Mouse (Mus musculus) lung, adult 18-20 months (tissue): ENCODE measurements around the gene Pik3cd.
"Not testable (repeated sequence)": the region's sequence is repeated elsewhere in the genome, so short reads cannot be mapped to it uniquely, and the experiment has no call there.

ENCODE experiments used
- DNase-seq, 2 experiments: peaks; one replicate each; pipeline ENCODE4 v3.0.0; 2022; ENCODE audit warnings: mixed read lengths in 2 of 2

Gene Pik3cd

DNA sequence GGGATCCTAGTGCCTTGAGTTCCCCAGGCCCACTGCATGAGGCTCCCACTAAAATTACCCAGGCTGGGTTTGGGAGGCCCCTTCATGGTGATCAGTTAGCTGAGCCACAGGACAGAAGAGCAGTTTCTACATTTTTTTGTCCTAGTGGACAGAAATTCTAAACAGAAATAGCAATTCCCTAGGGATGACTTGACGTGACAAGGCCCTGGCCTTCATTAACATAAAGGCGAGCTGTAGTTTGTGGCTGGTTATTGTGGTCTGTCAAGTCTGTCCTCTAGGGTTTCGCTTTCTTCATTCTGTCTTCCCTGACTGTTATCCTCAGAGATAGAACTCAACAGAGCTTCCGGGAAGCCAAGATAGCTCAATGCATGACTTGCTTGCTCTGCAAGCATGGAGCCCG lies 60.4 kb downstream of the Pik3cd start:
- no peak for DNase-seq

DNA sequence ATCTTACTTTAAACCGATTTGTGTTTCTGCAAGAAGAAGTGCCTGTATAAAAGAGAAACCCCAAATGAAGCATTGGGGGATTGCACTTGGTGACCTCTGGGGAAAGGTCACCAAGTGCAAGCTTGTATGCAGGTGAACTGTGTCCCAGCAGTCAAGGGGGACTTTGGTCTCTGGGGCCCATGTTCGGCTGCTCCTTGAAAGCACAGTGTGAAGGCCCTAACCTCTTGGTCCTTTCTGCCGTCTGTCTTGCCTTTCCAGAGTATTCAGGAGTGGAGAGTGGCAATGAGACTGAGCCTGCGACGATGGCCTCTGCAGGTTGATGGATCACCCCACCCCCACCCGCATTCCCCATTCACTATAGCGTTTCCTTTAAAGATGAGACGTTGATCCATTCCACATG lies 61.0 kb downstream of the Pik3cd start:
- DNase-seq: no peak

DNA sequence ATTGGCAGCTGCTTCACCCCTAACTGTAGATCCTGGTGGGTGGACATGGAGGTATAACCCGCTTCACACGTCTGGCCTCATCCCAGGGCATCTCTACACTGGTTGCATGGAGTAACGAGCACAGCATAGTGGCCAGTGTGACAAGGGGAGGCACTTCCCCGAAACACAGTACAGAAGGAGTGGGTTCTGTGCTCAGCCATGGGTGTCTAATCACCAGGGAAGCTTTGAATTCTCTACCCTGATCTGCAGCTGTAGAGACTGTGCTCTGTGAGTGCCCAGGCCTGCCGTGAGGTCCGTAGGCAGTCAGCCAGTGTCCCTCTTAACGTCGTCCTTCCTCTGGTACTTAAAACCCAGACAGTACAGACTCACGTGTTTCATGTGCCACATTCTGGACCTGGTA lies 61.5 kb downstream of the Pik3cd start:
- no peak for DNase-seq

DNA sequence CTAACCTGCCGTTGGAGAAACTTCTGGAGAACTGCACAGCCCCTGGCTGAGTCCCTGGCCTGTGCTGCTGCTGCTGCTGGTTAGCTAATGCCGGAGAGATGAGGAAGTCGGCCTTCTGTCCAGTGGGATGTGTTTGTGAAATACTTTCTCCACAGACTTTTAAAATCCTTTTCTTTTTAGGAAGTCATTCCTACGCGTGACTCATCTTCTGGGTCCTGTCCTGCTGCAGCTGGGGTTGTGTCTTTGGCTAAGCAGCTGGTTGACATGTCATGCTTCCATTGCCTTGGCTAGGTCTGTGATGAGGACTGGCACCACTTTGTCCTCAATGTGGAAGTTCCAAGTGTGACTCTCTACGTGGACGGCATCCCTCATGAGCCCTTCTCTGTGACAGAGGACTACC lies 64.4 kb downstream of the Pik3cd start:
- DNase-seq: no peak

DNA sequence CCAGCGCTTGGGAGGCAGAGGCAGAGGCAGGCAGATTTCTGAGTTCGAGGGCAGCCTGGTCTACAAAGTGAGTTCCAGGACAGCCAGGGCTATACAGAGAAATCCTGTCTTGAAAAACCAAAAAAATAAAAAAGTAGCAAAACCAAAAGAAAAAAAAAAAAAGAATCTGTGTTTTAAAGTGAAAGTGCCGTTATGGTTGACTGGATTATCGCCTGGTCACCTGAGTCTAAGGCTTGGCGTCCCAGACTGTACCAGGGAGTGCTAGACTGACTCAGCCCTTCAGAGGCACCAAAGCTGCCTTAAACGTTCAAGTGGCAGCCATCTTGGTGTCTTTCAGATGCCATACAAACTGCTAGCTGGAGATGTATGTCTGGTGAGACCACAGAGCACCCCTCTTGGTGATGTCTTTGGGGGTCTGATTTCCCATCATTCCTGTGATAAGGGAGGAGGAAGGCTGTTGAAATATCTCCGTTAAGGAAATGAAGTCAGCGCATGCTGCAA lies 66.4 kb downstream of the Pik3cd start:
- no peak for DNase-seq

DNA sequence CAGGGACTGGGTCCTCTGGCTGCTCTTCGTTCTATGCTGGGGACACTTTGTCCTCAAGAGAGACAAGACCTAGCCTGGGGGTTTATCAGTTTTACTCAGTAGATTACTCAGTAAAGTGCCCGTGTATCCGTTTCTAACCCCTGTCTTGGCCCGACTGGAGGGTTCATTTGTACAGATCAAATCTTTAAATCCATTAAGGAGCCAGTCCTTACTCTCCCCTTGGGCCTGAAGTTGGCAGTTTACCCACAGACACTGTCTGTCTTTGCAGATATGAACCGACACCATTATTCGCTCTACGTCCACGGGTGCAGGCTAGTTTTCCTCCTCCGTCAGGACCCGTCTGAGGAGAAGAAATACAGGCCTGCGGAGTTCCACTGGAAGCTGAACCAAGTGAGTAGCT lies 67.4 kb downstream of the Pik3cd start:
- DNase-seq: no peak

DNA sequence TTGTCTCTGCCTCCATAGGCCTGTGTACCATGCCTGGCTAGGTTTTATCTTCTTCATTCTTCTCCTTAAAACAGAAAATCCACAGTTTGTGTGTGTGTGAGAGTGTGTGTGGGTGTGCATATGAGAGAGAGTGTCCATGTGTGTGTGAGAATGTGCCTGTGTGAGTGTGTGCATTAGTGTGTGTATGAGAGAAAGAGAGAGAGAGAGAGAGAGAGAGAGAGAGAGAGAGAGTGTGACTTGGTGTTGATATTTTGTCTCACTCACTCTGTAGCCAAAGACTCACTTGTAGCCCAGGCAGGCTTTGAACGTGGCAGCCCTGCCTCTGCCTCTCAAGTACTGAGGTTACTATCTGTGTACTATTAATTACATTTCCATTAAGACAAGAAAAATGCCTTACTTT lies 68.2 kb downstream of the Pik3cd start:
- DNase-seq: no peak

DNA sequence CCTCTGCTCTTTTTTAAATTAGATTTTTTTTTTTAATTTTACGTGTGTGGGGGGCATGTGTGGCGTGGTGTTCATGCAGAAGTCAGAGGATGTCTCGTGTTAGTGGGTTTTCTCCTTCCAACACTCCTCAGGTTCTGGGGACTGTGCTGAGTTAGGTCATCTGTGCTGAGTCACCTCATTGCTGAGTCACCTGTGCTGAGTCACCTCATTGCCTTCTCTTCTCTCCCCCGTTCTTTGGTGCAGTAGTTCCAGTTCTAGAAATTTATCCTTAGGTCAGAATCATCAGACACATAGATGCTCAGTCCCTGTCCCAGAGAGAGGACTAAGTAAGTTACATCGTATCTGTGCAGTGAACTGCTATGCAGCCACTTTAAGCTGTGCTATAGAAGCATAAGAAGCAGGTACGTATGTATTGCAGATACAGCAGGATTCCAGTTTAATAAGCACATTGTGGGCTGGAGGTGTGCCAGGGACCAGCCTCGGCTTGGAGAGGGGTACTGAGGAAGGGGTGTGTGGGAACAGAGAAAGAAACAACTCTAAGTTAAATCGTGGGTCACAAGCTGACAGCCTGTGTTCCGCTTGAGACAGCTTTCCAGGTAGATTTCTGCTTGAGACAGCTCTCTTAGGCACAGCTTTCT lies 69.6 kb downstream of the Pik3cd start:
- no peak for DNase-seq

DNA sequence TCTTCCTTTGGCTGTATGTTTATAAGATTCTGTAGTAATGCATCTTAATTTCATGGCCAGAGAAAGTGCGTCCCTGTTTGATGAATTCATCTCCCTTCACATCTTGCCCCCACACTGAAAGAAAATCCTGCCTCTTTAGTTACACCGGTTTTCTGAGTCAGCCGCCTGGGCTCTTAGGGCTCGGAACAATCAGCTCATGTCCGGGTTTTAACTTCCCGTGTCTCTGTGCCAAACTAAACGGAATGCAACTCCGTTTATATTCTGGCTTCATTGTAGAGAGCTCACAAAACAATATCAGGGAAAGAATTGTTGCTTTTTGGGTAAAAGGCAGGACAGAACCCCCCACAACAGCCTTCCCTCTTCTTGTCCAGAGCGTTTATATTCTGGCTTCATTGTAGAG lies 73.6 kb downstream of the Pik3cd start:
- no peak for DNase-seq

DNA sequence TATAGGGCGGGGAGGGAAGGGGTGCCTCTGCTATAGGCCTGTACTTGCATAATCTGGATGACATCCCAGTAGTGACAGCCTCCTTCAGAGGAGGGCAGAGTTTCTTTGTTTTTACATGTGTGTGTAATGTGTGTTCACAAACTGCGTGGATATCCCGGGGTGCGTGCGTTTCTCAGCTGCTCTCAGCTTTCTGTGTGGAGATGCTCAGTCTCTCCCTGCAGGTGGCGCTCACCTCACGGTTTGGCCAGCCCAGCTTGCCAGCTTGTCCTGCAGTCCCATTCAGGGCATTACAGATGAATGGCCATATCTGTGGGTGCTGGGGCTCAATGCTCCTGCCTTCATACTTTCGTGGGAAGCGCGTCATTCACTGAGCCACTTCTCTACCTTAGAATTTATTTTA lies 74.0 kb downstream of the Pik3cd start:
- DNase-seq: peak; percentile 45 to 48

DNA sequence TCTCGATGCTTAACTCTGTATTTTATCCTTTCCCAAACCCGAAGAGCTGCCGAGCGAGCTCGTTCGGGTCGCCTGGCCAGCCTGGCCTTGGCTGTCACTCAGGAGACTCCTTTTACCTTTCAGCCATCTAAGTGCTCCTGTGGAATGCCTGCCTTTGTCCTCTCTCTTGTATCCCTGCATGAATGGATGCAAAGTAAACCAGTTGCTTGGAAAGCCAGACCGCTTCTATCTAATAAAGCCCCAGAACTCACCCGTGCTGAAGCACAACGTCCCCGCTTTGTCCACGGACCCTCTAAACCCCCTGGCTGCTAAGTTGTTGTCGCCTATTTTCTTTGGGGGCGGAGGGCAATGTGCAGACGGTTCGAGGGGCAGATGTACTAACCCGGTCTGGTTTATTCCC lies 75.6 kb downstream of the Pik3cd start:
- no peak for DNase-seq

DNA sequence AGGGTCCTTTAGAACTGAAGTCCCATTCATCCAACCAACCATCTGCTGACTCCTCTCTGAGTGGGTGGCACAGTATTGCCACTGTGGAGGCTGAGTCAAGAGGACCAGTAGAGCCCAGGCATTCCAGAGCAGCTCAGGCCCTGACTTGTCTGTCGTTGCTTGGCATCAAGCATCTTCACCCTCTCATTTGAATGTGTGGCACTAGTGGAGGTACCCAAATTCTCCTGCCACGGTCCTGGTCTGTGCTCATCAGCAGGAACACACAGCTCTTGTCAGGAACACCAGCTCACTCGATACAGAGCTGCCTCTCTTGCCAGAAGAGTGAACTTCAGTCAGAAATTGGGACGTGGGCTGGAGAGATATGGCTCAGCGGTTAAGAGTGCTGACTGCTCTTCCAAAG lies 78.7 kb downstream of the Pik3cd start:
- DNase-seq: no peak

DNA sequence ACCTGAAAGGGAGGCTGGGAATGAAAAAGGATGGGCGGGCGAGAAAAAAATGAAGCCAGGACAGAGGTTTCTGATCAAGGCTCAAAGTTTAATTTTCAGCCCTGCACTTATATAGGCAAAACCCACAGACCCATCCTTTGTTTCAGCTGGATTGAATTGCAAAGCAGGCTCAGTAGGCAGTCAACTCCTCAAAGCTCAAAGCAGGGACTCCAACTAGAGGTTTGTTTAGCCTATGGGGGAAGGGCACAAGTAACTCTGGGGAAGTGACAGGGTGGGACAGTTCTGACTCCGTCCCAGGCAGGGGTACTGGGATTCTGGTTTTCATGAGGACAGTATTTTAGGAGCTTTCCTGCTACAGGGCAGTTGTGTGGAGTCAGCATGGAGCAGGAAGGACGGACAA lies 81.1 kb downstream of the Pik3cd start:
- DNase-seq: no peak

DNA sequence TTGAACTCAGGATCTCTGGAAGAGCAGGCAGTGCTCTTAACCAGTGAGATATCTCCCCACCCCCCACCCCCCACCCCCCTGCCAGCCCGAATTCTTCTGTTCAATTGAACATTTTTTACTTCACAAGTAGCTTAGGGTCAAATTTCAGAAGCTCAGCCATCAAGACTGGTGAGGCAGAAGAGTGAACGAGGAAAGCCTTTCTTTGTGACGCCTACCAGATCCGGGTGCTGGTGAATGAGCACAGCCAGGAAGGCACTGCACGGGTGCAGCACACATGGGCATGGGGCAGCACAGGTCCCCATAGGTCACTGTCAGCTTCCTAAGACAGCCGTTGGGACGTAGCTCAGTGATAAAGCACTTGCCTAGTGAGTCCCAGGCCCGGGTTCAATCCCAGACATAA lies 82.4 kb downstream of the Pik3cd start:
- DNase-seq: no peak

DNA sequence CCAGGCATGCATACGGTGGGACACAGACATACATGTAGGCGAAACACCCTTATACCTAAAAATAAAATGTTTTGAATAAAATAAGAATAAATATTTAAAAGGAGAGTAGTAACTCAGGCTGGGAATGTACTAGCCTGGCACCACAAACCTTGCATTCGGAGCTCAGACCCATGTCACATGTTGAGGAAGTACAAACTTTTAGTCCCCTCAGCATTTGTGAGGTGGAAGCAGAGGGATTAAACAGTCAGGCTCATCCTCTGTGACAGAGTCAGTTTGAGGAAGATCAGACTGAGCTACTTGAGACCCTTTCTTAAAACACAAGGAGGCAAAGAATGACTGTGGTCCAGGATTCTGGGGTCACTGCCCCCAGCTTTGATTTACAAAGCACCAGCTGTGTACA lies 85.4 kb downstream of the Pik3cd start:
- DNase-seq: not testable (repeated sequence)

DNA sequence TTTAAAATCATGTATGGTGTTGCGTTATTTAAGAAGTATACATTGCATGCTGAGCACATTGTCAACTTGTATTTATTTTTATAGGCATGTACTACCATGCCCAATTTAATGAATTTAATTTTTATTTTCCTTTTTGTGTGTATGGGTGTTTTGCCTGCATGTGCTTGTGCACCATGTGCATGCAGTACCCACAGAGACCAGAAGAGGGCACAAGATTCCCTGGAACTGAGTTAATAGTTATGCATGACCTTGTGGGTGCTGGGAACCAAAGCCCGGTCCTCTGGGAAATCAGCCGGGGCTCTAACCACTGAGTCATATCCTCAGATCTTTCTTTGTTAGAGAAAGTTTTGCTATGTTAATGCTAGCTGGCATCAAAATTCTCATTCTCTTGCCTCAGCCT lies 87.5 kb downstream of the Pik3cd start:
- no peak for DNase-seq

DNA sequence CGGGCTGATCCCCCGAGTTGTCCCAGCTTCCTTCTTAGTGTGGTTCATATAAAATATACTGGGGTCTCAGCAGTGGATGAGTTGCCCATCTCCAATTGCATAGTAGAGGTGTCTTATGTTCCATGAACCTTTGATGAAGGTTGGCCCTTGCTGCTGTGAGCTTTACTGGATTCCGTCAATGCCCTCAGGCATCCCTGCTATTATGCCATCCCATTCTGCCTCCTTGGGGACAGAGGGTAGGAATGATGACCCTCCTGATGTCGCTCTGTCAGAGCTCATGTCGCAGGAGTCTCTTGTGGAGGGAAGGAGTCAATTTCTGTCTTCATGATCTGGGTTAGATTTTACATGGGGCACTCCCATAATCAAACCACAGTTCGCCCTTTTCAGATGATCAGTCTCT lies 88.9 kb downstream of the Pik3cd start:
- not testable (repeated sequence) for DNase-seq

DNA sequence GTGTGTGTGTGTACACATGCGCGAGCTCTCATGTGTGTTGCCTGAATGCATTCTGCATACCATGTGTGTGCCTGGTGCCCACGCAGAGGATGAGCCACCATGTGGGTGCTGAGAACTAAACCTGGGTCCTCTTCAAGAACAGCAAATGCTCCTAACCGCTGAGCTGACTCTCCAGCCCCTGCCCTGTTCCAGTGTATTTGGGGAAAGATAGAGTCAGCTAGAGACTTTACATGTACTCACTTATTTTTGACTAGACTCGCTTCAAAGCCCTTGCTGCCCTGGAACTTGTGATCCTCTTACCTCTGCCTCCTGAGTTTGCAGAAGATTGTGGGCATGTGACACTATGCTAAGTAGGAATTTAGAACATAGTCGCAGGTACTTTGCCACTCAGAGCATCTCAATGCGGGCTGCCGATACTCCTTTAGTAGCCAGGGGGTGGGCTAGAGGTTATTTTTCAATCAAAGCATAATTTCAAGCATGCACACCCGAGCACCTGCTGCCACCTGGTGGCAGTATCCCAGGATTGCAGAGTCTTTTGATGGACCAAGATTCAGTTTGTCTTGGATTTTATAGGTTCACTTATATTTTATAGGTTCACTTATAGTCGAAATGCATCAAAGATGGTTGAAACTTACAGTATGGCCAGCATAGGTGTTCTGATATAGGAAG lies 90.9 kb downstream of the Pik3cd start:
- no peak for DNase-seq

DNA sequence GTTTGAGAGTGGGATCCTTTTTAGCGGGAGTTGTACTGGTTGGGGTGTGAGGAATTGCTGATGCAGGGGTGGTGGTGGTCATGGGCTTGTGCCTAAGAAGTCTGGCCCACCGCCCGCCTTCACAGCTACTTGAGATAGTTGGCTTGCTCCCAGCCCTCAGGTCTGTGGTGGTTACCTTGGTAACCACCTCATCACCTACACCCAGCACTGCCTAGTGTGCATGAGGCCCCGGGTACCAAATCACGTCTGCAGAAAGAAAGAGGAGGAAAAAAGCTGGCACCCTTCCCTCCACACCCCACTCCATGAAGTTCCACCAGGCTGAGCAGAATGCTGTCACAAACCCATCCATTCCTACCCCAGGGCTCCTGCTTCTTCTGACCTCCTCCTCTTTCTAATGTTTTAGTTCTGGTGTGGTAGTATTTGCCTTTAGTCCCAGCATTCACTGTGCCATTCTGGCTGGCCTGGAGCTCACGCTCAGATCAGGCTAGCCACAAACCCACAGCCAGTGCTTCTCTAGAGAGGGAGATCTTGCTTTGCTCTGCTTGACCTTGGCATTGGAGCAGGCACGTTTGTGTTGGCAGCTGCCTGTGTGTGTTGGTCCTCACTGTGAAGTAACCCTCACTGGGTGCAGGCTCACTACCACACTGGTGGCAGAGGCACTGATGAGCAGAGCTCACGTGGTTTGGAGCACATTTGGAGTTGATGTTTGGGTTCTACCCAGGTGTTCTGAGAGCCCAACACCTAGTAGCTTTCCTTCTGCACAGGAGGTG lies 92.9 kb downstream of the Pik3cd start:
- DNase-seq: no peak

DNA sequence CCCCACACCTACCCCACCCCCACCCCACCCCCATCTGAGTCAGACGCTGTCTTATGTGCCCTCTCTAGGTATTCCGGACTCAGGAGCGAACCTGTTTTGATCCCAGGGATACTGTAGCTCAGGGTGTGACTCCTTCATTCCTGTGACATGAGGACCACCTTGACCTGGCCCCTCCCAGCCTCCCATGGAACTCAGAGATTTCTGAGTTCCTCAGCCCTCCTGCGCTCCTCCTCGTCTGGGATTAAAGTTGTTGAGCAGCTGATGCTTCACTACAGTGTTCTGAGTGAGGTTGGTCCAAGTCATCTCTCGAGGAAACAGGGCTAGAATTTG lies 94.1 kb downstream of the Pik3cd start:
- DNase-seq: no peak

DNA sequence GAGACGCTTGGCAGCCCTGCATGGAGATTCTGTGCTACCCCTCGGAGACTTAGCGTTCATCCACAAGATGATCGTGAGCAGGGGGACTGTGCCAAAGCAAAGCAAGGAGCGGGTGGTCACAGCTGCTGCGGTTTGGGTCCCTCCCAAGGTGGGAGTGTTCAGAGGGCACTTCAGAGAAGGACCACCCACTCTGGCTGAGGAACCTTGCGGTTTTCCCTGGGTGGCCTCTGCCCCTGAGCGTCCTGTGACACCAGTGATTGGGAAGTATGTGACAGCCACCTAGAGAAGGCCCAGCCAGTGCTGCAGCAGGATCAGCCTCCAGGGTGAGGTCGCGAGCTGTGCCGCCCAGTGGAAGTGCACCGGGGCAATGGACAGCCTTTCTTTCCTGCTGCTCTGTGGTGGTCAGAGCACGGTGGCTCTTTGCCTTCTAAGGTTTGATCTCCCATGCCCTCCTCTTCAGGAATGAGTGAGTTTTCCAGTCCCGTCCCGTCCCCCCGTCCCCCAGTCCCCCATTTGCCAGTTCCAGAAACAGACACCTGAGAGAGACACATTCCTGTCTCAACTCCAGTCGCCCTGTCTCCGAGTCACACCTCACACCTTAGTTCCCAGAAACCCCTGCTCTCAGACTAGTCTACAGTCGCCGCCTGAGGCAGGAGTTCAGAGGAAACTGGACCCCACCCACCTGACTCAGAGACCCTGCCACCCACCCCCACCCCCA lies 94.6 kb downstream of the Pik3cd start:
- DNase-seq: no peak

DNA sequence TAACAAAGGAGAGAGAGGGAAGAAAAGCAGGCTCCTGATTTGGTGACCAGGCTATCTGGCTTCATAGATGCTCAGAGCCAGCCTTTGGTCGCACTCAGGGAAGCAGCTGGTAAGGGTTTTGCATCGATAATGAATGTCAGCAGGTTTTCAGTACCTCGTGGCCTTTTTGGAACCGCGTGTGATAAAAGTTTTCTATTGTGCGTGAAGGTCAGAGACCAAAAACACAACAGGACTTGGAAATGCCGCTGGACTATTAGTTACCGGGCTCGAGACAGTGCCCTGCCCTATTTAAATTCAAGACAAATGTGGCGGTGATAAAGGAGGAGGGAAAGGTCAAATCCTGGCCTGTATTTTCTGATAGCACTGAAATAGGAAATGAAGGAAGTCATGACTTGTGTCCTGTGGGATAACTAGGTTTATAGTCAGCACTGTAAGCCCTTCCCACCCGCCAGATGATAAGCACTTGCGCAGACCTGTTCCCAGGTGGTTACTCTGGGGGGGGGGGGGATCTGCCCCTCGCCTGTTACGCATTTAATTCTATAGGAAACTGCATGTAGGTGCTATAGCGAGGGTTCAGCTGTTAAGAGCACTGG lies 95.5 kb downstream of the Pik3cd start:
- DNase-seq: no peak

DNA sequence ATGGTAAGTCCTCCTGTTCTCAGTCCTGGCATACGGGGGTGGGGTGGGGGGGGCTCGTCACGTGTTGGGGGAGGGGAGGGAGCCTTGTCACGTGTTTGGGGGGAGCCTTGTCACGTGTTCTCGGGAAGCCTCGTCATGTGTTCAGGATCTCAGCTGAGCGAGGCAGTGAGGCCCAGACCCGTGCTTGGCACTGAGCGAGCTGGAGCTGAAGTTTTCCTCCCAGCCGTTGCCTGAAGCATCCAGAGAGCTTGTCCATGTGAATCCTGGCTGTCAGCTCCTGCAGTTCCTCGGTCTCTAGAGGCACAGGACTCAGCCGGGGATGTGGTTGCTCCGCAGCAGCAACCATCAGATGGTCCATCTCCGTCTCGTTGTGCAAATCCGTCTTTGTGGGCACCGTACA lies 96.3 kb downstream of the Pik3cd start:
- DNase-seq: no peak
